Mouse (Mus musculus) MEL (cell line): ENCODE data around the gene Fat3. TPM values are rescaled to one million over a fixed set of nuclear protein-coding genes. Genes with fewer than 3 reads are reported as not detected.

Experiments used
- DNase-seq: peaks from one replicate; pipeline ENCODE4 v3.0.0; 2011; ENCODE audit warnings: low read depth, low spot score
- H3K27ac ChIP-seq: 2 replicates; pipeline ENCODE4 v1.5.1; 2012; ENCODE audit warnings: low read depth, mild to moderate bottlenecking, control low read depth, low read length, moderate library complexity; ENCODE audit not compliant: control insufficient read depth
- H3K27me3 ChIP-seq, 2 experiments: fragments of 150-350 bp in 1 of 2; sonication (generic) in 1 of 2; 2 replicates each; pipeline ENCODE4 v1.6.1; 2012; ENCODE audit warnings: low read length in 2 of 2, mild to moderate bottlenecking in 2 of 2, improper control_type of control experiment in 1 of 2, moderate library complexity in 1 of 2; ENCODE audit not compliant: insufficient read depth in 2 of 2, control insufficient read depth in 1 of 2
- H3K36me3 ChIP-seq, 2 experiments: 2 replicates each; pipeline ENCODE4 v1.6.1; 2012 to 2014; ENCODE audit warnings: low read length in 2 of 2, improper control_type of control experiment in 1 of 2, inconsistent platforms in 1 of 2, mild to moderate bottlenecking in 1 of 2; ENCODE audit not compliant: insufficient read depth in 2 of 2, control insufficient read depth in 1 of 2
- H3K4me1 ChIP-seq, 2 experiments: fragments of 150-350 bp in 1 of 2; sonication (generic) in 1 of 2; 2 replicates each; pipeline ENCODE4 v1.6.1; 2012; ENCODE audit warnings: low read length in 2 of 2, improper control_type of control experiment in 1 of 2, mild to moderate bottlenecking in 1 of 2; ENCODE audit not compliant: insufficient read depth in 2 of 2, control insufficient read depth in 1 of 2
- H3K4me3 ChIP-seq, 2 experiments: fragments of 150-350 bp in 1 of 2; sonication (generic) in 1 of 2; 2 replicates each; pipeline ENCODE4 v1.5.1; 2012; ENCODE audit warnings: low read depth in 2 of 2, low read length in 2 of 2, mild to moderate bottlenecking in 2 of 2, moderate library complexity in 2 of 2, control low read depth in 1 of 2, improper control_type of control experiment in 1 of 2; ENCODE audit not compliant: control insufficient read depth in 1 of 2, insufficient read depth in 1 of 2
- H3K79me2 ChIP-seq: 2 replicates; pipeline ENCODE4 v1.6.1; 2012; ENCODE audit warnings: mild to moderate bottlenecking, low read length, moderate library complexity; ENCODE audit not compliant: control insufficient read depth, poor library complexity, insufficient read depth
- H3K9ac ChIP-seq: 2 replicates; pipeline ENCODE4 v1.6.1; 2012; ENCODE audit warnings: low read depth, mild to moderate bottlenecking, control low read depth, low read length, moderate library complexity; ENCODE audit not compliant: control insufficient read depth, poor library complexity, severe bottlenecking
- H3K9me3 ChIP-seq: fragments of 150-350 bp; sonication (generic); replicated peaks from 2 replicates; pipeline ENCODE4 v1.6.1; 2012; ENCODE audit warnings: mild to moderate bottlenecking, low read length, improper control_type of control experiment, moderate library complexity; ENCODE audit not compliant: insufficient read depth
- CTCF ChIP-seq, 3 experiments: IDR thresholded peaks in 2 of 3; conservative IDR thresholded peaks in 1 of 3; 2 replicates each; pipeline ENCODE4 v1.5.1; 2011 to 2012; ENCODE audit warnings: low read length in 3 of 3, low read depth in 2 of 3, mild to moderate bottlenecking in 2 of 3, improper control_type of control experiment in 1 of 3, inconsistent platforms in 1 of 3, mixed read lengths in 1 of 3, moderate library complexity in 1 of 3; ENCODE audit not compliant: control insufficient read depth in 1 of 3, insufficient read depth in 1 of 3, poor library complexity in 1 of 3, severe bottlenecking in 1 of 3
- E2F4 ChIP-seq: IDR thresholded peaks from 2 replicates; pipeline ENCODE4 v1.6.1; 2011; ENCODE audit warnings: low read depth, low read length, improper control_type of control experiment, borderline replicate concordance
- ELF1 ChIP-seq: IDR thresholded peaks from 2 replicates; pipeline ENCODE4 v1.6.1; 2014; ENCODE audit warnings: low read depth, mild to moderate bottlenecking, inconsistent platforms, low read length, improper control_type of control experiment, moderate library complexity
- ETS1 ChIP-seq: IDR thresholded peaks from 2 replicates; pipeline ENCODE4 v1.6.1; 2012; ENCODE audit warnings: low read depth, mild to moderate bottlenecking, inconsistent platforms, low read length, improper control_type of control experiment, moderate library complexity
- GABPA ChIP-seq: IDR thresholded peaks from 2 replicates; pipeline ENCODE4 v1.6.1; 2012; ENCODE audit warnings: low read depth, mild to moderate bottlenecking, inconsistent platforms, low read length, improper control_type of control experiment, moderate library complexity
- GATA1 ChIP-seq: IDR thresholded peaks from 2 replicates; pipeline ENCODE4 v1.6.1; 2011; ENCODE audit warnings: low read depth, low read length, improper control_type of control experiment
- KAT2A ChIP-seq: conservative IDR thresholded peaks from 2 replicates; pipeline ENCODE4 v1.6.1; 2012; ENCODE audit warnings: low read depth, low read length, improper control_type of control experiment, inconsistent platforms
- MAFK ChIP-seq: IDR thresholded peaks from 2 replicates; pipeline ENCODE4 v1.6.1; 2011; ENCODE audit warnings: low read depth, mild to moderate bottlenecking, low read length, improper control_type of control experiment, borderline replicate concordance
- MAX ChIP-seq: IDR thresholded peaks from 2 replicates; pipeline ENCODE4 v1.6.1; 2011; ENCODE audit warnings: low read length, improper control_type of control experiment
- MAZ ChIP-seq: IDR thresholded peaks from 2 replicates; pipeline ENCODE4 v1.6.1; 2012; ENCODE audit warnings: low read depth, mild to moderate bottlenecking, inconsistent platforms, low read length, improper control_type of control experiment
- NELFE ChIP-seq: IDR thresholded peaks from 2 replicates; pipeline ENCODE4 v1.6.1; 2011; ENCODE audit warnings: low read depth, low read length, improper control_type of control experiment
- POLR2A ChIP-seq, 2 experiments: IDR thresholded peaks; 2 replicates each; pipeline ENCODE4 v1.6.1; 2011 to 2012; ENCODE audit warnings: low read length in 2 of 2, mild to moderate bottlenecking in 2 of 2, control low read depth in 1 of 2, improper control_type of control experiment in 1 of 2, low read depth in 1 of 2, moderate library complexity in 1 of 2; ENCODE audit not compliant: control insufficient read depth in 1 of 2, insufficient read depth in 1 of 2, poor library complexity in 1 of 2
- RAD21 ChIP-seq: IDR thresholded peaks from 2 replicates; pipeline ENCODE4 v1.6.1; 2011; ENCODE audit warnings: mild to moderate bottlenecking, low read depth, low read length, improper control_type of control experiment
- RCOR1 ChIP-seq: IDR thresholded peaks from 2 replicates; pipeline ENCODE4 v1.6.1; 2012; ENCODE audit warnings: low read depth, mild to moderate bottlenecking, inconsistent platforms, low read length, improper control_type of control experiment
- SIN3A ChIP-seq: IDR thresholded peaks from 2 replicates; pipeline ENCODE4 v1.6.1; 2012; ENCODE audit warnings: low read length, improper control_type of control experiment, inconsistent platforms
- TAL1 ChIP-seq: IDR thresholded peaks from 2 replicates; pipeline ENCODE4 v1.6.1; 2012; ENCODE audit warnings: mild to moderate bottlenecking, inconsistent platforms, low read length, moderate library complexity, mixed read lengths
- TBP ChIP-seq: IDR thresholded peaks from 2 replicates; pipeline ENCODE4 v1.8.0; 2011; ENCODE audit warnings: low read depth, low read length, improper control_type of control experiment
- TCF12 ChIP-seq: IDR thresholded peaks from 2 replicates; pipeline ENCODE4 v1.6.1; 2014; ENCODE audit warnings: low read depth, mild to moderate bottlenecking, inconsistent platforms, low read length, improper control_type of control experiment, moderate library complexity
- UBTF ChIP-seq: IDR thresholded peaks from 2 replicates; pipeline ENCODE4 v1.6.1; 2012; ENCODE audit warnings: low read depth, mild to moderate bottlenecking, inconsistent platforms, low read length, improper control_type of control experiment, moderate library complexity, borderline replicate concordance; ENCODE audit not compliant: insufficient read depth
- USF1 ChIP-seq: IDR thresholded peaks from 2 replicates; pipeline ENCODE4 v1.6.1; 2014; ENCODE audit warnings: low read depth, mild to moderate bottlenecking, inconsistent platforms, low read length, improper control_type of control experiment, moderate library complexity
- ZC3H11A ChIP-seq: IDR thresholded peaks from 2 replicates; pipeline ENCODE4 v1.6.1; 2012; ENCODE audit warnings: low read depth, mild to moderate bottlenecking, inconsistent platforms, low read length, improper control_type of control experiment
- ZMIZ1 ChIP-seq: IDR thresholded peaks from 2 replicates; pipeline ENCODE4 v1.6.1; 2012; ENCODE audit warnings: low read depth, mild to moderate bottlenecking, inconsistent platforms, low read length, improper control_type of control experiment, moderate library complexity
- ZNF384 ChIP-seq: IDR thresholded peaks from 2 replicates; pipeline ENCODE4 v1.6.1; 2012; ENCODE audit warnings: low read depth, mild to moderate bottlenecking, inconsistent platforms, low read length, improper control_type of control experiment
- polyA plus RNA-seq, 2 experiments: library from polyadenylated mRNA; stranded (reverse) in 1 of 2; unstranded in 1 of 2; fragments of >175 nt in 1 of 2; fragments of >200 nt in 1 of 2; gene quantifications; 2 replicates each; pipeline versions ENCODE4 v1.2.1 to v1.2.4; 2012; ENCODE audit warnings: low replicate concordance in 2 of 2, low read depth in 1 of 2; ENCODE audit not compliant: insufficient read length in 2 of 2, insufficient read depth in 1 of 2, missing spikeins in 1 of 2
- total RNA-seq: library from RNA; depleted of rRNA; stranded (reverse); fragments of 300-350 nt; gene quantifications from 2 replicates; pipeline ENCODE4 v1.2.3, GENCODE M21; 2012

Gene Fat3
- total and polyA plus RNA-seq, 3 experiments = 1.5 to 1.8 TPM; not detected in 1

- TF ChIP-seq TAL1 (peak; percentile 39), TBP (peak; percentile 76), CTCF (IDR thresholded peaks at IDR 0.05 in 2 of 3, conservative IDR thresholded peaks at IDR 0.05 in 1 of 3; ENCODE audit: control insufficient read depth in 1 of 3, insufficient read depth in 1 of 3, low read depth in 2 of 3, low read length in 3 of 3, poor library complexity in 1 of 3, severe bottlenecking in 1 of 3) (peak in 2 of 3 experiments; percentile 93 to 100; a peak in 4 of 6 replicates), UBTF (0 out of 2 replicates have a peak, but pooled peaks have one; percentile 53), GATA1 (peak; percentile 69), ZC3H11A (no peak), POLR2A (IDR thresholded peaks at IDR 0.05; ENCODE audit: control insufficient read depth in 1 of 2, insufficient read depth in 1 of 2, low read depth in 1 of 2, low read length in 2 of 2, poor library complexity in 1 of 2) (peak in 1 of 2 experiments; percentile 61; a peak in 2 of 4 replicates), TCF12 (no peak), RAD21 (no peak)
- peak; percentile 96 for DNase-seq
- no peaks in the 10 kb centered on the region for H3K9me3 ChIP-seq
- H3K9ac ChIP-seq = peak overlapping the region; percentile 61
- peak overlapping the region; percentile 42 to 52 for H3K4me3 ChIP-seq
- peak overlapping the region; percentile 86 for H3K27ac ChIP-seq
- no peaks in the 10 kb centered on the region for H3K27me3 ChIP-seq
- peaks cover 0 to 49% of the 10 kb centered on the region in 2 experiments; a peak in 2 of 4 replicates for H3K36me3 ChIP-seq
- no peaks in the 10 kb centered on the region for H3K79me2 ChIP-seq
- peaks cover 29 to 36% of the 10 kb centered on the region in 2 experiments for H3K4me1 ChIP-seq
Measured at GRCm38 (mm10) chr9:15939594-15939993, 561.5 kb downstream of the Fat3 start.

DNA sequence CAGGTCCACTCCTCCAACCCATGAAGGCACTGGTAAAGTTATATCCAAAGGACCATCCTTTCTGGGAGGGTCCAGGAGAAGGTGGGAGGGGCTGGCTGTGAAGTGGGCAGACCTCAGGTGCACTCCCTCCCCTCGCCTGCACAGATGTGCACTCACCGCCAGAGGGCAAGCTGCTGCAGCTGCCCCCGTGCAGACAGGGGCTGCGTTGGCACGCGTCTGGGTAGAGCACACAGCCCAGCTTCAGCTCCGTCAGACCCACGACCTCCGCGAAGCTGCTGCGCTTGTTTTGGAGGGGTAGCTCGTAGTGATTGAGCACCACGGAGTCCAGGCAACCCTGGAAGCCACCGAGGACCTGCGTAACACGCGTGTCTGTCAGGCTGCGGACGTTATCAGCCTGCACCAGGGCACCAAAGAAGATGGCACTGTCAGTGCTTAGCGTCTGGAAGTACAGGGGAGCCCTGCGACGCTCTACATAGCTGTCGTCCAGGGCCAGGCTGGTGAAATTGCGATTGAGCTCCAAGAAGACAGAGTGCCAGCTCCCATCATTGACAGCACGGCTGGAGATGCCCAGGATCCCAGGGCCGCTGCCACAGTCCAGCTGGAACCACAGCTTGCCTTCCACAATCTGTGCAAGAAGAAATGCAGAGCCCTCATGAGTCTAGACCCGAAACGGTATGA, 563.1 kb downstream of the Fat3 start:
- no peak for DNase-seq

GRCm38 (mm10) chr9:15930928-15931443, 570.1 kb downstream of the Fat3 start:
- Histone ChIP-seq H3K27ac (peak overlapping the region; percentile 59), H3K79me2 (no peaks in the 10 kb centered on the region), H3K36me3 (peaks cover 0 to 34% of the 10 kb centered on the region in 2 experiments; a peak in 2 of 4 replicates), H3K9me3 (no peaks in the 10 kb centered on the region), H3K4me1 (peaks cover 13 to 33% of the 10 kb centered on the region in 2 experiments), H3K27me3 (no peaks in the 10 kb centered on the region), H3K4me3 (no peak overlapping the region), H3K9ac (no peak overlapping the region)
- DNase-seq = peak; percentile 95
- TF ChIP-seq ZMIZ1 = no peak
- no peak for TF ChIP-seq USF1
- TF ChIP-seq MAFK = no peak
- no peak for TF ChIP-seq KAT2A
- TF ChIP-seq GATA1 = peak; percentile 68
- no peak for TF ChIP-seq MAZ
- no peak for TF ChIP-seq NELFE
- no peak for TF ChIP-seq ZNF384
- TF ChIP-seq ETS1 = peak; percentile 74
- no peak for TF ChIP-seq UBTF
- peak; percentile 25; the same call in 1 of the 2 replicates for TF ChIP-seq ELF1
- no peak for TF ChIP-seq E2F4
- no peak for TF ChIP-seq ZC3H11A
- TF ChIP-seq GABPA = no peak
- peak; percentile 90 for TF ChIP-seq MAX
- no peak for TF ChIP-seq CTCF (IDR thresholded peaks at IDR 0.05 in 2 of 3, conservative IDR thresholded peaks at IDR 0.05 in 1 of 3; ENCODE audit: control insufficient read depth in 1 of 3, insufficient read depth in 1 of 3, low read depth in 2 of 3, low read length in 3 of 3, poor library complexity in 1 of 3, severe bottlenecking in 1 of 3)
- TF ChIP-seq SIN3A = 0 out of 2 replicates have a peak, but pooled peaks have one; percentile 52

More for the DNA sequence above, 563.1 kb downstream of the Fat3 start:
- no peaks in the 10 kb centered on the region for H3K27me3 ChIP-seq
- H3K9me3 ChIP-seq = no peaks in the 10 kb centered on the region
- H3K36me3 ChIP-seq = peaks cover 0 to 33% of the 10 kb centered on the region in 2 experiments; a peak in 2 of 4 replicates
- H3K4me1 ChIP-seq = peaks cover 20 to 26% of the 10 kb centered on the region in 2 experiments
- H3K4me3 ChIP-seq = no peak overlapping the region
- H3K9ac ChIP-seq = no peak overlapping the region
- no peak for TF ChIP-seq RCOR1
- TF ChIP-seq CTCF (IDR thresholded peaks at IDR 0.05 in 2 of 3, conservative IDR thresholded peaks at IDR 0.05 in 1 of 3; ENCODE audit: control insufficient read depth in 1 of 3, insufficient read depth in 1 of 3, low read depth in 2 of 3, low read length in 3 of 3, poor library complexity in 1 of 3, severe bottlenecking in 1 of 3) = 0 out of 6 replicates have a peak, but pooled peaks of 1 of the 3 experiments have one; percentile 5
- TF ChIP-seq, all 39 proteins: peak for 1
- Histone ChIP-seq H3K79me2 (no peaks in the 10 kb centered on the region), H3K27ac (no peak overlapping the region)
